Mouse (Mus musculus) duodenum, adult 2 months (tissue): ENCODE measurements around the gene Mpdu1. TPM values are rescaled to one million over a fixed set of nuclear protein-coding genes. Genes with fewer than 3 reads are reported as not detected.

Experiments used
- polyA plus RNA-seq: library from polyadenylated mRNA; depleted of rRNA; stranded (reverse); fragments of >200 nt; gene quantifications from 2 replicates; pipeline ENCODE4 v1.2.3, GENCODE M21; 2012; ENCODE audit warnings: low replicate concordance; rRNA removed

Mpdu1 gene
- polyA plus RNA-seq, result 184 and 214 TPM in 2 replicates

DNA sequence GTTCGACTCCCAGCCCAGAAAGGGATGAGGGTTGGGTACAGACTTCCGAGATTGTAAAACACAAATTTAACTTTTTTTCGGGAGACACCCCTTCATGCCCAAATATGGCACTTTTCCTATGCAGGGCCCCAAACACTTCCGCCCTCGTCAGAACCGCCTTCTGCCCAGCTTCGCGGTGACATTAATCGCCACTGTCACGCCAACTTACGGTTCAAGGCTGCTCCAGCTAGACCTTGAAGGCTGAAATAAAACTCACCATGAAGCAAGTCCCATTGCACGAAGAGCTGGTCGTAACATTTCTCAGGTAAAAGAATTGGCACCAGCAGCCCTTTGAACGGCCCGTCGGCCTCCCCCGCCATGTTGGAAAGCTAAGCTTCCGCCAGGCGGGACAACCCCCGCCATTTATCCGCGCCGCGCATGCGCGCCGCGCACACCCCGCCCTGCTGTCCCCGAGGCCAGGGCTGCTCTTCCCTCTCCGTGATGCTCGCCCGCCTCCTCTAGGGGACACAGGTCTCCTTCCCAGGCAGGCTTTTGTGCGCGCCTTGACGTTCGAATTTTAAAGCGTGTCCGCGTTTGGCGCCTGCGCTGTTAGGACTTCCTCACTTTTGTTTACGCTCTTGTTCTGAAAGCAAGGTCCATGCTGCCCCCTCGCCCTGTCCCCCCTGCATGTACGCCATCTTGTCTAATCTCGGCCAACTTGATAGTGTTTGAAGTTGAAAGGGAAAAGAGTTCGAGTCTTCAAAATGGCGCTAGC lies at the start of gene Mpdu1:
Gene Mpdu1, minus strand, starts transcription at position 430 of the 754 bp plus-strand sequence.

DNA sequence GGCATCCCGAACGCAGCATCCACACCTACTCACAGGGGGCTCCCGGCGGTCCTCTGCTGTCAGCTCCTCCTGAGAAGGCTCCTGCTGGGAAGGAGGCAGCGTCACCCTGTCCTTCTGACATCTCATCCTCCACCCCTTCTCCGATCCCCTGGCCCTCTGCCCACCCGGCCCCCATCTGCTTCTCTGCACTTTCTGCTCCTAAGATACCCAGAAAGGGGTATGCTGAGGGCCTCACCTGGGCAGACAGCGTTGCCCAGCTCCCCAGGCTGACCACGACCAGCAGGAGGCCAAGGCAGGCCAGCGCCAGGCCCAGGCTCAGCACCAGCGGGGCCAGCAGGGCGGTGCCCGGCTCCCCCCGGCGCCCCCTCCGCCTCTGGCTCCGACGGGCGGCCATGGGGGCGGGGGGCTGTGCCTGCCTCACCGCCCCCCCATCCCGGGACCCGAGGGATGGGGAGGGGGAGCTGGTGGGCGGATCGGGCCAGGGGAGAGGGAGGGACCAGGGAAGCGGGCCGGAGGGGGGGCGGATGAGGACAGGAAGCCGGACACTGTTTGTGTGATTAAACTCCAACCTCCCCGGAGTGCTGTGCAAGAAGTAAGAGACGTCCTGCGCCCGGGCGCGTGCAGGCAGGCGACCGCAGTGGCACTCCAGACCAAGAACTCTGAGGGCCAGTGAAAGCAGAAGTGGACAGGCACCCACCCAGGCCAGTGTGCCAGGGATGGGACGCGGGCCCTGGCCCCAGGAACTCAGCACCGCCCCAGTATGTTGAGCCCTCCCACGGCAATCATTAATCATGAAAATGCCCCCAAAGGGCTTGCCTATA lies 33.1 kb upstream of the Mpdu1 start, which contains the start of the genes Tnfsf12 and Tnfsfm13:
Gene Tnfsf12, minus strand, starts transcription at position 489 of the 821 bp plus-strand sequence.
Gene Tnfsfm13, minus strand, starts transcription at position 738 of the 821 bp plus-strand sequence.

DNA sequence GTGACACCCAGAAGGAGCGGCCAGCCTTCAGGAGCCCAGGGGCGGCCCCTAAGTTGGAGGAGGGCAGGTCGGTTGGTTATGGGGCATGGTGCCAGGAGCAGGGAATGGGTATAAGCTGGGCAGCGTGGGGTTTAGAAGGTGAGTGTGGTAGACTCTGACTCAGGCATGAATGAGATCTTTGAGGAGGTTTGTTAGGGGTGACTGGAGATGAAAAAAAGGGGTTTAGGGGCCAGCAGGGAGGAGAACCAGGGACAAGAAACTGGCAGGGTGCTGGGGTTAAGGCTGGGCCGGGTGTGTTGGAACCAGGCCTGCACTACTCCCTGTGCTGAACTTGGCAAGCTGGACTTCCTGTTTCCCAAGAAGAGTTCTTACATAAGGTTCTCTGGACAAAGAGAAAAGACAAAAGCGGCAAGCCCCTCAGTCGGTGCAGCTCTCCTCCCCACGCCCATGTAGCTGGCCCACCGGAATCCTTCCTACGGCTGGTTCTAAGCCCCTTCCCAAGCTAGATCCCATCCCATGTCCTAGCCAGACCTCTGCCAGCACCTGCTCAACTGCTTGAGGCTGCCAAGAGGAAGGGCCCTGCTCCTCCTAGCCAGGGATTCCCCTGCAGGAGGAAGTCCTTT lies 23.2 kb upstream of the Mpdu1 start, which contains the start of gene Tnfsf13:
Gene Tnfsf13, minus strand, starts transcription at position 259 of the 623 bp plus-strand sequence.

DNA sequence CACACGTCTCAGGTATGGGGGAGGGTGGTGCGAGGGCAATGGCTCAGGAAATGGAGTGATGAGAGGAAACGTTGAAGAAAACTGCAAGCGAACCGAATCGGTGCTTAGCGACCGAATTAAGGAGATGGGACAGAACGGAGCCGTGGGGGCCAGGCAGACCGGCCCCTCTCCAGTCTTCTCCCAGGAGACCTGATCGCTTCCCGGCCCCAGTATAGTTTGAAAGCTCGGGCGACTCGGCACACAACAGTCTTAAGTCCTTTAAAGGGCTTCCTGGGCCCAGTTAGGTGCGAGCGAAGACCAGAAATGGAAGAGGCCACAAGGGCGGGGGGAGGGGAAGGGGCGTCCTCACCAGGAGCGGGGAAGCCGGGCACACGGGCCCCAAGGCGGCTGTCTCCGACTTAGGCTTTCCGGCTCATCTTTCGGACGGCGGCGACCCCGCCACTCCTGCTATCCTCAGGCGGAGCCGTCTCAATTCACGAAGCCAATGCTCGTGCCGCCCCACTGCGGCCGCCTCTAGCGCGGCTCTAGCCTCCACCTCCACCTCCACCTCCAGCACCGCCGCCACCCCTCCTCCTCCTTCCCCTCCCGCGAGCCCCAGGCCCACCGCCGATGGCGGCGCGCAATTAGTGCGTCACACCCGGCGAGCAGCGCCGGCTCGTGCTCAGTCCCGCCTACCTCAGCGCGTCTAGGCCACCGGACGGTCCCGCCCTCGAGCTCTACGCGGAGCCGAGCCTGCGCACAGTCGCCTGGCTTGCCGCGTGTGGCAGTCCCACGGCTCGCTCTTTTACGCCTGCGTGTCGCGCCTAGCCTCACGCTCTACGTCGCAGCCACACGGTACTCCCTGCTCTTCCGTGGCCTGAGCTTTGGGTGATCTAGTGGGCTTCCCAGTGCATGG lies 19.1 kb upstream of the Mpdu1 start, which contains the start of gene Senp3:
Gene Senp3, minus strand, starts transcription at position 771 of the 895 bp plus-strand sequence.

DNA sequence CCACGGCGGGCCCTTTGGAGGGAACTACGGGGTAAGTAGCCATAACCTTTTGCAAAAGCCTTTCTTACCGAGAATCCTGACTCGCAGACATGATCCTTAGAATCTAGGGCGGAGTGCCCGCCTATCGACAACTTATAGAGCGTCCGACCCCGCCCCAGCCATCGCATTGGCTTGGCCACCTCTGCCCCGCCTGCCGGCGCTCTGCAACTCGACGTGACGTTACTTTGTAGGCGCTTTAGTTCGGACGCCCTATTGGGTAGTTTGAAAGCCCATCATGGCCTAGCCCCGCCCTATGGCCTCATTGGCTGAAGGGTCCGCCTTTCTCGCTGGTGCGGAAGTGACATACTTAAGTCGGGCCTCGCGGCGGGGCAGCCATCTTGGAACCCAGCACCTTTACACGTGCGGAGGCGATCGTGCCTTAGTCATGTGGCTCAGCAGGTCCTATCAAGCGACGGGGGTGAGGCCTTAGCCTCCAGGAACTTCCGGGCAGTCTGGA lies 9.8 kb upstream of the Mpdu1 start, which contains the start of gene Eif4a1:
Gene Eif4a1, minus strand, starts transcription at position 213 of the 496 bp plus-strand sequence.

DNA sequence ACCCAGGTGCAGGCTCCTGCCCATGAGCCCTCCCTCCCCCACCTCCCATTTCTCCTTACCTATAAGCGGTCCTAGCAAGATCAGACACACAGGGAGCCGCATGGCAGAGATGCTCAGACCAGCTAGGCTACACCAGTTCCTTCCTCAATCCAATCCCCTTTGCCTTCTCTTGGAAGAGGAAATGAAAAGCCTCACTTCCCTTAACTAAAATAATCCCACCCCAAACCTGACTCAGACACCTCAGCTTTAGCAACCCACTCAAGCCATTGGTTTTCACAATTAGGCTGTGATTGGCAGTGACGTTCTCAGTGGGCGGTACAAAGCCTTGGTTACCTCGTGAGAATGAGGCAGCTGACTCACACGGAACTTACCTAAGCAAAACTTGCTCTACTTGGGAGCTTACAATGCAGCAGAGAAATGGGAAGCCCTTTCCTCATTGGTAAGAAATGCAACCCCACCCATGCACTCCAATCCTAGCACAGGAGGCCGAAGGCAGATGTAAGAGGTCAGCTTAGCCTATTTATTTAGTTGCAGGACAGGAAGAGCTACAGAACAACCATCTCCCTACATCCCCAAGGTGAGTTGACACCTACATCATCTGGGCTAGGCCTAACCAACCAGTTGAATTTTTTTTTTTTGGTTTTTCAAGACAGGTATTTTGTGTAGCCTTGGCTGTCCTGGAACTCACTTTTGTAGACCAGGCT lies 3.7 kb upstream of the Mpdu1 start, which contains the start of gene Cd68:
Gene Cd68, minus strand, starts transcription at position 193 of the 704 bp plus-strand sequence.

DNA sequence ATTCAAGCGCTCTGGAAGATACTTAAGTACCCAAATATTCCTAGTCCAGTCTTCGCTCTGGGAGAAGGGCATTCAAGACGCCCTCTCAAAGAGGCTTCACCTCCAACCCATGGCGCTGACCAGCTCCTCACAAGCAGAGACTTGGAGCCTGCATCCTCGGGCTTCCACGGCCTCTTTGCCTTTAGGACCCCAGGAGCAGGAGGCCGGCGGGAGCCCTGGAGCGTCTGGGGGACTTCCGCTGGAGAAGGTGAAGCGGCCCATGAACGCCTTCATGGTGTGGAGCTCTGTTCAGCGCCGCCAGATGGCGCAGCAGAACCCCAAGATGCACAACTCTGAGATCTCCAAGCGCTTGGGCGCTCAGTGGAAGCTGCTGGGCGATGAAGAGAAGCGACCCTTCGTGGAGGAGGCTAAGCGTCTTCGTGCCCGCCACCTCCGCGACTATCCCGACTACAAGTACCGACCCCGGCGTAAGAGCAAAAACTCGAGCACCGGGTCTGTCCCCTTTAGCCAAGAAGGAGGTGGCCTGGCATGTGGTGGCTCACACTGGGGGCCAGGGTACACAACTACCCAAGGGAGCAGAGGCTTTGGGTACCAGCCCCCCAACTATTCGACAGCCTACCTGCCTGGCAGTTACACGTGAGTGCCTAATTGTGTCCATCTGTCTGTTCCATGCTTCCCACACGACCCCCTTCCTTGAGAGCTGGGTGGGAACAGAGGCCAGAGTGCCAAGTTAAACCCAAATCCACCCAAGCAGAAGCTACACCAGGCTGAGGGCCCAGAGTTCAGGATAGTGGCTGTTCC lies 7.0 kb downstream of the Mpdu1 start, which contains the start of gene Sox15:
Gene Sox15, plus strand, starts transcription at position 51 of the 801 bp plus-strand sequence.

DNA sequence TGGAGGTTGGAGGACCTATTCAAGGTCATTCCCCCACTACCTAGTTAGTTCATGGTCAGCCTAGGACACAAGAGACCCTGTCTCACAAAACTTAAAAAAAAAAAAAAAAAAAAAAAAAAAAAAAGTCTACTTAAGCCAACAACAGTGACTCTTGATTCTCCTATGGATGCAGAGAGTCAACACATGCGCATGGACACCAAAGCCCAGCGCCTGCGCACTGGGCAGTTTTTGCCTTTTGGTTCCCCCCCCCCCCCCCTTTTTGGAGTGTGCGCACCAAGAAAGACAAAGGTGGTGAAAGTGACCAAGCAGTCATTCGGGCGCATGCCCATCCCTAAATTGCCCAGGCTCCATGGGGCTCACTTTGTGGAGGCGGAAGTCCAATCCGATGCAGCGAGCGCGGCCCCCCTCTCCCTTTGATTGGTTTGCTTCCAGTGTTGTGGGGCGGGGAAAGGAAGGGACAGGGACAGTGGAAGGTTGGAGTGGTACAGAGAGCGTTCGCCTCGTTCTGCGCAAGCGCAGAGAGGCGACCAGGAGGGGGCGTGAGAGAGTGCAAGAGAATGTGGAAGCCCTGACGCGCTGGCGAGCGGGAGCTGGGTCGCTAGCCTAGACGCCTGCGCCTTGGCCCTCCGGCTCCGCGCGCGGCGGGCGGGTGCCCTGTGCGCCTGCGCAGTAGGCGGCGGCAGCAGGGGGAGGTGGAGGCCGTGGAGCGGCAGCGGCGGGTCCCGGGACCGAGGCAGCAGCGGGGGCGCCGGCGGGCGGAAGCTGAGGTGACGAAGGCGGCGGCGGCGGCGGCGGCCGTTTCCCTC lies 30.0 kb downstream of the Mpdu1 start, which contains the start of gene Fxr2:
Gene Fxr2, plus strand, starts transcription at position 707 of the 806 bp plus-strand sequence.

DNA sequence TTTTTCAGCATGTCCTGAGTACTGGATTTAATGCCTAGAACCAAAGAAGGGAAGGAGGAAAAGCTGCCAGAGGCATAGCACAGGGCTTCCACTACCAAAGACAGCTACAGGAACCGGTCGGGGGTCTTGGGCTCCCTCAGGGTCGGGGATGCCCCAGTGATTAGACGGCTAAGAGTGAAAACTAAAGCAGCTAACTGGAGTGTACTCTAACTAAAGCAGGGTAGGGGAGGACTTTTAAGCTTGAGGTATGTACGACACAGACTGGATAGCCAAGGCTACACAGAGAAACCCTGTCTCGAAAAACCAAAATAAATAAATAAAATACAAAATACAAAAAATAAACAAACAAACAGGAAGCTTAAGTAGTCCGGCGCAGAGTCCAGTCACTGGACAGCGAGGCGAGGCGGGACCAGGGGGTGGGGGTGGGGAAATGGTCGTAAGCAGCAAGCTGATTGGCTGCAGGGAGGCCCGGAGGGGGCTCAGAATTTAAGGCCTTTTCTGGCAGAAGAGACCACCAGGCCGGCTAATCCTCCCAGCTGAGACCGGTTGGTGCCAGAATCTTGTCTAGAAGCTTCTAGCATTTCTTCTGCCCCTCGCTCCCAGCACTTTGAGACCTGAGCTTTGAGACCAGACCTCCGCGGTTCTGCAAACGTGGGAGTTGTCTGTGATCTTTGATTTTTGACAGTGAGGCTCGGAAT lies 40.7 kb downstream of the Mpdu1 start, which contains the start of gene Sat2:
Gene Sat2, plus strand, starts transcription at position 454 of the 698 bp plus-strand sequence.

DNA sequence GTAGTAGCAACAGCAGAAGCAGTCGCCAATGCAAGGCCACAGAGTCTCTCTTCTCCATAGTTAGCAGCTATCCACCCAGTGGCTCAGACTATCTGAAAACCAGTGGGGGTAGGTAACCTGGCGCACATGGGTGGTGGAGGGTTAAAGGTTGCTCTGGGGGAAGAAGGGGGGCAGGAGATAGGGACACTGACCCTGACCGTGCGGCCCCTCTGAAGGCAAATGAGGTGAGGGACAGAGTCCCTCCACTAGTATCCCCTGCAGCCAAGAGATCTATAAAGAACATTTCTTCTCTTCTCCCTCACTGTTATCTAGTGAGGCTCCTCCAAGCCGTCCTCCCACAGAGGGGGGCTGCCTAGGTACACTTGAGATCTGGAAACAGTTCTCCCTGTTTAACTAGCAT lies 44.6 kb downstream of the Mpdu1 start, which contains the start of gene Shbg:
Gene Shbg, minus strand, starts transcription at position 101 of the 400 bp plus-strand sequence.

Other genes starting within 250 kb of the Mpdu1 start
- 17.7 and 37.7 TPM in 2 replicates for gene Kdm6b, start 249.0 kb downstream of the Mpdu1 start, polyA plus RNA-seq
- gene Dnah2, start 113.5 kb downstream of the Mpdu1 start, polyA plus RNA-seq, result 0.49 and 0.59 TPM in 2 replicates
- 1.4 and 1.6 TPM in 2 replicates for gene Efnb3, start 102.4 kb downstream of the Mpdu1 start, polyA plus RNA-seq
- gene Wrap53, start 82.4 kb downstream of the Mpdu1 start, polyA plus RNA-seq, result 20.1 and 31.7 TPM in 2 replicates
- 44.5 and 49.2 TPM in 2 replicates for gene Trp53, start 82.3 kb downstream of the Mpdu1 start, polyA plus RNA-seq
- gene Atp1b2, start 56.7 kb downstream of the Mpdu1 start, polyA plus RNA-seq, result 3.0 and 5.0 TPM in 2 replicates
- not detected in 2 replicates for gene Shbg, start 44.7 kb downstream of the Mpdu1 start, polyA plus RNA-seq
- 1.4 TPM in 2 replicates for gene Sat2, start 40.6 kb downstream of the Mpdu1 start, polyA plus RNA-seq
- 37.9 and 40.8 TPM in 2 replicates for gene Fxr2, start 29.7 kb downstream of the Mpdu1 start, polyA plus RNA-seq
- 0.26 TPM in 1 of 2 replicates, not detected in the other for gene Sox15, start 7.3 kb downstream of the Mpdu1 start, polyA plus RNA-seq
- 20.5 and 25.2 TPM in 2 replicates for gene Cd68, start 3.5 kb upstream of the Mpdu1 start, polyA plus RNA-seq
- 71.8 and 97.2 TPM in 2 replicates for gene Eif4a1, start 9.8 kb upstream of the Mpdu1 start, polyA plus RNA-seq
- 15.6 and 17.3 TPM in 2 replicates for gene Senp3, start 19.4 kb upstream of the Mpdu1 start, polyA plus RNA-seq
- 11.1 and 13.6 TPM in 2 replicates for gene Tnfsf13, start 23.1 kb upstream of the Mpdu1 start, polyA plus RNA-seq
- gene Tnfsf12, start 33.2 kb upstream of the Mpdu1 start, polyA plus RNA-seq, result 17.8 and 19.2 TPM in 2 replicates
- gene Tnfsfm13, start 33.5 kb upstream of the Mpdu1 start, polyA plus RNA-seq, result 3.7 and 4.7 TPM in 2 replicates
- 22.0 and 29.9 TPM in 2 replicates for gene Polr2a, start 96.0 kb upstream of the Mpdu1 start, polyA plus RNA-seq
- 0.13 TPM in 1 of 2 replicates, not detected in the other for gene Slc35g3, start 99.3 kb upstream of the Mpdu1 start, polyA plus RNA-seq
- gene Zbtb4, start 103.3 kb upstream of the Mpdu1 start, polyA plus RNA-seq, result 7.0 and 19.2 TPM in 2 replicates
- 3.8 and 6.8 TPM in 2 replicates for gene Chrnb1, start 133.3 kb upstream of the Mpdu1 start, polyA plus RNA-seq
- 2.7 and 6.1 TPM in 2 replicates for gene Fgf11, start 139.2 kb upstream of the Mpdu1 start, polyA plus RNA-seq
- 44.7 and 80.5 TPM in 2 replicates for gene Tmem102, start 143.0 kb upstream of the Mpdu1 start, polyA plus RNA-seq
- not detected in 2 replicates for gene Gm39566, start 152.7 kb upstream of the Mpdu1 start, polyA plus RNA-seq
- not detected in 2 replicates for gene Spem2, start 155.8 kb upstream of the Mpdu1 start, polyA plus RNA-seq
- 0.09 and 0.13 TPM in 2 replicates for gene Spem1, start 159.5 kb upstream of the Mpdu1 start, polyA plus RNA-seq
- gene Nlgn2, start 175.1 kb upstream of the Mpdu1 start, polyA plus RNA-seq, result 6.9 and 15.5 TPM in 2 replicates
- 102 and 130 TPM in 2 replicates for gene Tmem256, start 175.9 kb upstream of the Mpdu1 start, polyA plus RNA-seq
- gene Plscr3, start 183.7 kb upstream of the Mpdu1 start, polyA plus RNA-seq, result 39.3 and 58.9 TPM in 2 replicates
- 34.8 and 47.5 TPM in 2 replicates for gene Tnk1, start 196.1 kb upstream of the Mpdu1 start, polyA plus RNA-seq
- gene Tmem95, start 215.4 kb upstream of the Mpdu1 start, polyA plus RNA-seq, result not detected in 2 replicates
- gene Kctd11, start 218.8 kb upstream of the Mpdu1 start, polyA plus RNA-seq, result 2.0 and 2.3 TPM in 2 replicates
- 7.4 and 13.8 TPM in 2 replicates for gene Acap1, start 232.9 kb upstream of the Mpdu1 start, polyA plus RNA-seq
- 2.1 and 3.0 TPM in 2 replicates for gene 2810408A11Rik, start 238.3 kb upstream of the Mpdu1 start, polyA plus RNA-seq
- gene Neurl4, start 238.4 kb upstream of the Mpdu1 start, polyA plus RNA-seq, result 20.1 and 23.0 TPM in 2 replicates